Mouse (Mus musculus) testis, adult 2 months (tissue): ENCODE results near the gene Nkain2.

Experiments
- CTCF ChIP-seq: fragments of 200-500 bp; IDR thresholded peaks from 2 replicates; pipeline ENCODE4 v1.5.1; 2012; ENCODE audit warnings: low read depth, mild to moderate bottlenecking, inconsistent platforms, low read length, moderate library complexity; ENCODE audit not compliant: control insufficient read depth, insufficient read depth, insufficient replicate concordance
- POLR2A ChIP-seq: fragments of 200-500 bp; IDR thresholded peaks from 2 replicates; pipeline ENCODE4 v1.6.1; 2012; ENCODE audit warnings: low read depth, mild to moderate bottlenecking, inconsistent platforms, low read length, moderate library complexity; ENCODE audit not compliant: control insufficient read depth

GRCm38 (mm10) chr10:31907488-31907887, 982.8 kb downstream of the Nkain2 start:
- TF ChIP-seq CTCF (no peak), POLR2A (no peak)
